Mouse (Mus musculus) MEL (cell line): ENCODE measurements around the gene Prl6a1. TPM values are rescaled to one million over a fixed set of nuclear protein-coding genes. Genes with fewer than 3 reads are reported as not detected.

Source experiments
- DNase-seq: peaks from one replicate; pipeline ENCODE4 v3.0.0; 2011; ENCODE audit warnings: low read depth, low spot score
- H3K27ac ChIP-seq: 2 replicates; pipeline ENCODE4 v1.5.1; 2012; ENCODE audit warnings: low read depth, mild to moderate bottlenecking, control low read depth, low read length, moderate library complexity; ENCODE audit not compliant: control insufficient read depth
- H3K27me3 ChIP-seq, 2 experiments: fragments of 150-350 bp in 1 of 2; sonication (generic) in 1 of 2; 2 replicates each; pipeline ENCODE4 v1.6.1; 2012; ENCODE audit warnings: low read length in 2 of 2, mild to moderate bottlenecking in 2 of 2, improper control_type of control experiment in 1 of 2, moderate library complexity in 1 of 2; ENCODE audit not compliant: insufficient read depth in 2 of 2, control insufficient read depth in 1 of 2
- H3K36me3 ChIP-seq, 2 experiments: 2 replicates each; pipeline ENCODE4 v1.6.1; 2012 to 2014; ENCODE audit warnings: low read length in 2 of 2, improper control_type of control experiment in 1 of 2, inconsistent platforms in 1 of 2, mild to moderate bottlenecking in 1 of 2; ENCODE audit not compliant: insufficient read depth in 2 of 2, control insufficient read depth in 1 of 2
- H3K4me1 ChIP-seq, 2 experiments: fragments of 150-350 bp in 1 of 2; sonication (generic) in 1 of 2; 2 replicates each; pipeline ENCODE4 v1.6.1; 2012; ENCODE audit warnings: low read length in 2 of 2, improper control_type of control experiment in 1 of 2, mild to moderate bottlenecking in 1 of 2; ENCODE audit not compliant: insufficient read depth in 2 of 2, control insufficient read depth in 1 of 2
- H3K4me3 ChIP-seq, 2 experiments: fragments of 150-350 bp in 1 of 2; sonication (generic) in 1 of 2; 2 replicates each; pipeline ENCODE4 v1.5.1; 2012; ENCODE audit warnings: low read depth in 2 of 2, low read length in 2 of 2, mild to moderate bottlenecking in 2 of 2, moderate library complexity in 2 of 2, control low read depth in 1 of 2, improper control_type of control experiment in 1 of 2; ENCODE audit not compliant: control insufficient read depth in 1 of 2, insufficient read depth in 1 of 2
- H3K79me2 ChIP-seq: 2 replicates; pipeline ENCODE4 v1.6.1; 2012; ENCODE audit warnings: mild to moderate bottlenecking, low read length, moderate library complexity; ENCODE audit not compliant: control insufficient read depth, poor library complexity, insufficient read depth
- H3K9ac ChIP-seq: 2 replicates; pipeline ENCODE4 v1.6.1; 2012; ENCODE audit warnings: low read depth, mild to moderate bottlenecking, control low read depth, low read length, moderate library complexity; ENCODE audit not compliant: control insufficient read depth, poor library complexity, severe bottlenecking
- H3K9me3 ChIP-seq: fragments of 150-350 bp; sonication (generic); replicated peaks from 2 replicates; pipeline ENCODE4 v1.6.1; 2012; ENCODE audit warnings: mild to moderate bottlenecking, low read length, improper control_type of control experiment, moderate library complexity; ENCODE audit not compliant: insufficient read depth
- CHD2 ChIP-seq: IDR thresholded peaks from 2 replicates; pipeline ENCODE4 v1.6.1; 2011; ENCODE audit warnings: low read length, improper control_type of control experiment
- CTCF ChIP-seq, 3 experiments: IDR thresholded peaks in 2 of 3; conservative IDR thresholded peaks in 1 of 3; 2 replicates each; pipeline ENCODE4 v1.5.1; 2011 to 2012; ENCODE audit warnings: low read length in 3 of 3, low read depth in 2 of 3, mild to moderate bottlenecking in 2 of 3, improper control_type of control experiment in 1 of 3, inconsistent platforms in 1 of 3, mixed read lengths in 1 of 3, moderate library complexity in 1 of 3; ENCODE audit not compliant: control insufficient read depth in 1 of 3, insufficient read depth in 1 of 3, poor library complexity in 1 of 3, severe bottlenecking in 1 of 3
- E2F4 ChIP-seq: IDR thresholded peaks from 2 replicates; pipeline ENCODE4 v1.6.1; 2011; ENCODE audit warnings: low read depth, low read length, improper control_type of control experiment, borderline replicate concordance
- ETS1 ChIP-seq: IDR thresholded peaks from 2 replicates; pipeline ENCODE4 v1.6.1; 2012; ENCODE audit warnings: low read depth, mild to moderate bottlenecking, inconsistent platforms, low read length, improper control_type of control experiment, moderate library complexity
- GABPA ChIP-seq: IDR thresholded peaks from 2 replicates; pipeline ENCODE4 v1.6.1; 2012; ENCODE audit warnings: low read depth, mild to moderate bottlenecking, inconsistent platforms, low read length, improper control_type of control experiment, moderate library complexity
- GATA1 ChIP-seq: IDR thresholded peaks from 2 replicates; pipeline ENCODE4 v1.6.1; 2011; ENCODE audit warnings: low read depth, low read length, improper control_type of control experiment
- KAT2A ChIP-seq: conservative IDR thresholded peaks from 2 replicates; pipeline ENCODE4 v1.6.1; 2012; ENCODE audit warnings: low read depth, low read length, improper control_type of control experiment, inconsistent platforms
- MAZ ChIP-seq: IDR thresholded peaks from 2 replicates; pipeline ENCODE4 v1.6.1; 2012; ENCODE audit warnings: low read depth, mild to moderate bottlenecking, inconsistent platforms, low read length, improper control_type of control experiment
- MYC ChIP-seq: IDR thresholded peaks from 2 replicates; pipeline ENCODE4 v1.6.1; 2011; ENCODE audit warnings: low read depth, mild to moderate bottlenecking, low read length, improper control_type of control experiment, moderate library complexity
- NRF1 ChIP-seq: IDR thresholded peaks from 2 replicates; pipeline ENCODE4 v1.6.1; 2014; ENCODE audit warnings: low read depth, mild to moderate bottlenecking, inconsistent platforms, low read length, improper control_type of control experiment, moderate library complexity; ENCODE audit not compliant: poor library complexity, insufficient read depth, severe bottlenecking
- RAD21 ChIP-seq: IDR thresholded peaks from 2 replicates; pipeline ENCODE4 v1.6.1; 2011; ENCODE audit warnings: mild to moderate bottlenecking, low read depth, low read length, improper control_type of control experiment
- RCOR1 ChIP-seq: IDR thresholded peaks from 2 replicates; pipeline ENCODE4 v1.6.1; 2012; ENCODE audit warnings: low read depth, mild to moderate bottlenecking, inconsistent platforms, low read length, improper control_type of control experiment
- SMC3 ChIP-seq: IDR thresholded peaks from 2 replicates; pipeline ENCODE4 v1.6.1; 2011; ENCODE audit warnings: low read depth, low read length, improper control_type of control experiment
- TAL1 ChIP-seq: IDR thresholded peaks from 2 replicates; pipeline ENCODE4 v1.6.1; 2012; ENCODE audit warnings: mild to moderate bottlenecking, inconsistent platforms, low read length, moderate library complexity, mixed read lengths
- TBP ChIP-seq: IDR thresholded peaks from 2 replicates; pipeline ENCODE4 v1.8.0; 2011; ENCODE audit warnings: low read depth, low read length, improper control_type of control experiment
- UBTF ChIP-seq: IDR thresholded peaks from 2 replicates; pipeline ENCODE4 v1.6.1; 2012; ENCODE audit warnings: low read depth, mild to moderate bottlenecking, inconsistent platforms, low read length, improper control_type of control experiment, moderate library complexity, borderline replicate concordance; ENCODE audit not compliant: insufficient read depth
- USF1 ChIP-seq: IDR thresholded peaks from 2 replicates; pipeline ENCODE4 v1.6.1; 2014; ENCODE audit warnings: low read depth, mild to moderate bottlenecking, inconsistent platforms, low read length, improper control_type of control experiment, moderate library complexity
- USF2 ChIP-seq, 2 experiments: IDR thresholded peaks; 2 replicates each; pipeline ENCODE4 v1.6.1; 2011 to 2012; ENCODE audit warnings: improper control_type of control experiment in 2 of 2, low read length in 2 of 2, borderline replicate concordance in 1 of 2, inconsistent platforms in 1 of 2, low read depth in 1 of 2, mild to moderate bottlenecking in 1 of 2; ENCODE audit not compliant: insufficient read depth in 1 of 2
- polyA plus RNA-seq, 2 experiments: library from polyadenylated mRNA; stranded (reverse) in 1 of 2; unstranded in 1 of 2; fragments of >175 nt in 1 of 2; fragments of >200 nt in 1 of 2; gene quantifications; 2 replicates each; pipeline versions ENCODE4 v1.2.1 to v1.2.4; 2012; ENCODE audit warnings: low replicate concordance in 2 of 2, low read depth in 1 of 2; ENCODE audit not compliant: insufficient read length in 2 of 2, insufficient read depth in 1 of 2, missing spikeins in 1 of 2
- total RNA-seq: library from RNA; depleted of rRNA; stranded (reverse); fragments of 300-350 nt; gene quantifications from 2 replicates; pipeline ENCODE4 v1.2.3, GENCODE M21; 2012; rRNA removed

Prl6a1 gene
- total RNA-seq (not detected in 2 replicates), polyA plus RNA-seq (not detected)

- Histone ChIP-seq H3K9ac (no peak within 1 kb of the TSS), H3K27ac (no peak within 1 kb of the TSS), H3K4me3 (no peak within 1 kb of the TSS), H3K27me3 (no peaks in the 10 kb centered on the region), H3K9me3 (no peaks in the 10 kb centered on the region), H3K79me2 (no peaks in the 10 kb centered on the region), H3K36me3 (no peaks in the 10 kb centered on the region), H3K4me1 (no peaks in the 10 kb centered on the region)
- TF ChIP-seq ETS1 (no peak), MYC (no peak), UBTF (no peak), CTCF (IDR thresholded peaks at IDR 0.05 in 2 of 3, conservative IDR thresholded peaks at IDR 0.05 in 1 of 3; ENCODE audit: control insufficient read depth in 1 of 3, insufficient read depth in 1 of 3, low read depth in 2 of 3, low read length in 3 of 3, poor library complexity in 1 of 3, severe bottlenecking in 1 of 3) (no peak), USF2 (IDR thresholded peaks at IDR 0.05; ENCODE audit: borderline replicate concordance in 1 of 2, insufficient read depth in 1 of 2, low read depth in 1 of 2, low read length in 2 of 2) (no peak), TAL1 (no peak), MAZ (no peak), TBP (no peak), USF1 (no peak), KAT2A (no peak), GATA1 (no peak), SMC3 (no peak), GABPA (no peak), NRF1 (no peak), CHD2 (no peak)
- no peak for DNase-seq
Observed at GRCm38 (mm10) chr13:27312334-27313225, at the start of gene Prl6a1. TSS of gene Prl6a1 (plus strand) at chr13:27312627.

GRCm38 (mm10) chr13:27334989-27335388 lies 22.6 kb downstream of the Prl6a1 start:
- DNase-seq: no peak
- Histone ChIP-seq H3K9ac (no peak overlapping the region), H3K27me3 (no peaks in the 10 kb centered on the region), H3K36me3 (no peaks in the 10 kb centered on the region), H3K9me3 (no peaks in the 10 kb centered on the region), H3K27ac (no peak overlapping the region), H3K4me1 (no peaks in the 10 kb centered on the region), H3K79me2 (no peaks in the 10 kb centered on the region), H3K4me3 (no peak overlapping the region)
- TF ChIP-seq RAD21: no peak
- TF ChIP-seq CHD2: no peak
- TF ChIP-seq E2F4: no peak
- no peak for TF ChIP-seq RCOR1
